Mouse (Mus musculus): ENCODE measurements around the gene Pnpla7. TPM values are rescaled to one million over a fixed set of nuclear protein-coding genes. Genes with fewer than 3 reads are reported as not detected.

Gene Pnpla7
- polyA plus RNA-seq, 1 experiment from 2014 or later = 9.5 TPM

- H3K9me3 ChIP-seq (replicated peaks; ENCODE audit: control insufficient read depth, low read length) = no peaks in the 10 kb centered on the region
- no peaks in the 10 kb centered on the region for H3K27me3 ChIP-seq (ENCODE audit: control insufficient read depth, insufficient read depth, low read length)
- H3K4me1 ChIP-seq (ENCODE audit: control insufficient read depth, insufficient read depth, low read length) = no peaks in the 10 kb centered on the region
- no peak overlapping the region for H3K9ac ChIP-seq (ENCODE audit: low read length)
- no peak overlapping the region for H3K27ac ChIP-seq (ENCODE audit: low read length)
- no peaks in the 10 kb centered on the region for H3K36me3 ChIP-seq (ENCODE audit: control insufficient read depth, insufficient read depth, low read length)
- ATAC-seq (ENCODE audit: insufficient read depth, low FRiP score) = no peak
- H3K4me3 ChIP-seq (replicated peaks; ENCODE audit: low read length) = no peak overlapping the region
- 56% methylated on average over 4 of the region's 4 CpGs for WGBS
- H3K4me2 ChIP-seq (ENCODE audit: low read depth, low read length) = no peak overlapping the region
Observed at GRCm38 (mm10) chr2:25075506-25075905, 99.7 kb downstream of the Pnpla7 start.

- no peak for ATAC-seq (ENCODE audit: insufficient read depth, low FRiP score)
- Histone ChIP-seq H3K27me3 (ENCODE audit: control insufficient read depth, insufficient read depth, low read length) (no peaks in the 10 kb centered on the region), H3K9me3 (replicated peaks; ENCODE audit: control insufficient read depth, low read length) (no peaks in the 10 kb centered on the region), H3K4me2 (ENCODE audit: low read depth, low read length) (no peak overlapping the region), H3K4me3 (replicated peaks; ENCODE audit: low read length) (no peak overlapping the region), H3K4me1 (ENCODE audit: control insufficient read depth, insufficient read depth, low read length) (no peaks in the 10 kb centered on the region), H3K36me3 (ENCODE audit: control insufficient read depth, insufficient read depth, low read length) (no peaks in the 10 kb centered on the region), H3K9ac (ENCODE audit: low read length) (no peak overlapping the region), H3K27ac (ENCODE audit: low read length) (no peak overlapping the region)
- 42% methylated on average over 1 of the region's 1 CpGs for WGBS
Observed at GRCm38 (mm10) chr2:25078967-25079366, 103.1 kb downstream of the Pnpla7 start.

GRCm38 (mm10) chr2:25080076-25080475 lies 104.2 kb downstream of the Pnpla7 start, which contains the start of gene Entpd8:
TSS of gene Entpd8 (plus strand) at chr2:25080304.
- ATAC-seq (ENCODE audit: insufficient read depth, low FRiP score) = peak; percentile 47; the same call in 1 of the 2 replicates
- no peak within 1 kb of the TSS for H3K9ac ChIP-seq (ENCODE audit: low read length)
- no peak within 1 kb of the TSS for H3K4me2 ChIP-seq (ENCODE audit: low read depth, low read length)
- H3K27me3 ChIP-seq (ENCODE audit: control insufficient read depth, insufficient read depth, low read length) = no peaks in the 10 kb centered on the region
- H3K27ac ChIP-seq (ENCODE audit: low read length) = no peak within 1 kb of the TSS
- no peak within 1 kb of the TSS for H3K4me3 ChIP-seq (replicated peaks; ENCODE audit: low read length)
- WGBS = 47% methylated on average over 5 of the region's 5 CpGs
- no peaks in the 10 kb centered on the region for H3K9me3 ChIP-seq (replicated peaks; ENCODE audit: control insufficient read depth, low read length)
- no peaks in the 10 kb centered on the region for H3K4me1 ChIP-seq (ENCODE audit: control insufficient read depth, insufficient read depth, low read length)
- H3K36me3 ChIP-seq (ENCODE audit: control insufficient read depth, insufficient read depth, low read length) = no peaks in the 10 kb centered on the region

- Histone ChIP-seq H3K4me2 (ENCODE audit: low read depth, low read length) (no peak overlapping the region), H3K9me3 (replicated peaks; ENCODE audit: control insufficient read depth, low read length) (no peaks in the 10 kb centered on the region), H3K4me1 (ENCODE audit: control insufficient read depth, insufficient read depth, low read length) (no peaks in the 10 kb centered on the region), H3K9ac (ENCODE audit: low read length) (no peak overlapping the region), H3K27ac (ENCODE audit: low read length) (no peak overlapping the region), H3K27me3 (ENCODE audit: control insufficient read depth, insufficient read depth, low read length) (no peaks in the 10 kb centered on the region), H3K36me3 (ENCODE audit: control insufficient read depth, insufficient read depth, low read length) (no peaks in the 10 kb centered on the region), H3K4me3 (replicated peaks; ENCODE audit: low read length) (no peak overlapping the region)
- WGBS = 69% methylated on average over 4 of the region's 4 CpGs
- peak; percentile 71; the same call in 1 of the 2 replicates for ATAC-seq (ENCODE audit: insufficient read depth, low FRiP score)
Observed at GRCm38 (mm10) chr2:25083697-25084096, 107.9 kb downstream of the Pnpla7 start.

GRCm38 (mm10) chr2:25085571-25085970 lies 109.7 kb downstream of the Pnpla7 start:
- no peaks in the 10 kb centered on the region for H3K9me3 ChIP-seq (replicated peaks; ENCODE audit: control insufficient read depth, low read length)
- WGBS = 90% methylated on average over 5 of the region's 5 CpGs
- H3K4me2 ChIP-seq (ENCODE audit: low read depth, low read length) = no peak overlapping the region
- H3K27me3 ChIP-seq (ENCODE audit: control insufficient read depth, insufficient read depth, low read length) = no peaks in the 10 kb centered on the region
- no peaks in the 10 kb centered on the region for H3K36me3 ChIP-seq (ENCODE audit: control insufficient read depth, insufficient read depth, low read length)
- H3K4me3 ChIP-seq (replicated peaks; ENCODE audit: low read length) = no peak overlapping the region
- H3K27ac ChIP-seq (ENCODE audit: low read length) = no peak overlapping the region
- no peaks in the 10 kb centered on the region for H3K4me1 ChIP-seq (ENCODE audit: control insufficient read depth, insufficient read depth, low read length)
- H3K9ac ChIP-seq (ENCODE audit: low read length) = no peak overlapping the region
- no peak for ATAC-seq (ENCODE audit: insufficient read depth, low FRiP score)

GRCm38 (mm10) chr2:25087842-25088241 lies 112.0 kb downstream of the Pnpla7 start:
- Histone ChIP-seq H3K4me1 (ENCODE audit: control insufficient read depth, insufficient read depth, low read length) (no peaks in the 10 kb centered on the region), H3K9ac (ENCODE audit: low read length) (no peak overlapping the region), H3K36me3 (ENCODE audit: control insufficient read depth, insufficient read depth, low read length) (no peaks in the 10 kb centered on the region), H3K9me3 (replicated peaks; ENCODE audit: control insufficient read depth, low read length) (no peaks in the 10 kb centered on the region), H3K27me3 (ENCODE audit: control insufficient read depth, insufficient read depth, low read length) (no peaks in the 10 kb centered on the region), H3K4me2 (ENCODE audit: low read depth, low read length) (no peak overlapping the region), H3K4me3 (replicated peaks; ENCODE audit: low read length) (no peak overlapping the region), H3K27ac (ENCODE audit: low read length) (no peak overlapping the region)
- WGBS = 88% methylated on average over 2 of the region's 2 CpGs
- no peak for ATAC-seq (ENCODE audit: insufficient read depth, low FRiP score)

- Histone ChIP-seq H3K4me1 (ENCODE audit: control insufficient read depth, insufficient read depth, low read length) (no peaks in the 10 kb centered on the region), H3K36me3 (ENCODE audit: control insufficient read depth, insufficient read depth, low read length) (no peaks in the 10 kb centered on the region), H3K27me3 (ENCODE audit: control insufficient read depth, insufficient read depth, low read length) (no peaks in the 10 kb centered on the region), H3K27ac (ENCODE audit: low read length) (no peak overlapping the region), H3K9ac (ENCODE audit: low read length) (no peak overlapping the region), H3K9me3 (replicated peaks; ENCODE audit: control insufficient read depth, low read length) (no peaks in the 10 kb centered on the region), H3K4me3 (replicated peaks; ENCODE audit: low read length) (no peak overlapping the region), H3K4me2 (ENCODE audit: low read depth, low read length) (no peak overlapping the region)
- no peak for ATAC-seq (ENCODE audit: insufficient read depth, low FRiP score)
- 81% methylated on average over 3 of the region's 3 CpGs for WGBS
Observed at GRCm38 (mm10) chr2:25088636-25089035, 112.8 kb downstream of the Pnpla7 start.

- Histone ChIP-seq H3K27ac (ENCODE audit: low read length) (no peak overlapping the region), H3K4me3 (replicated peaks; ENCODE audit: low read length) (peak overlapping the region; percentile 27), H3K9me3 (replicated peaks; ENCODE audit: control insufficient read depth, low read length) (no peaks in the 10 kb centered on the region), H3K9ac (ENCODE audit: low read length) (peak overlapping the region; percentile 49), H3K36me3 (ENCODE audit: control insufficient read depth, insufficient read depth, low read length) (no peaks in the 10 kb centered on the region), H3K27me3 (ENCODE audit: control insufficient read depth, insufficient read depth, low read length) (no peaks in the 10 kb centered on the region), H3K4me2 (ENCODE audit: low read depth, low read length) (peak overlapping the region; percentile 43), H3K4me1 (ENCODE audit: control insufficient read depth, insufficient read depth, low read length) (0 out of 2 replicates have a peak, but pooled peaks cover 8% of the 10 kb centered on the region)
- peak; percentile 34; the same call in 1 of the 2 replicates for ATAC-seq (ENCODE audit: insufficient read depth, low FRiP score)
- WGBS = 41% methylated on average over 17 of the region's 17 CpGs
Observed at GRCm38 (mm10) chr2:25094785-25095108, 118.9 kb downstream of the Pnpla7 start.

- H3K4me2 ChIP-seq (ENCODE audit: low read depth, low read length) = peak within 1 kb of the TSS; percentile 43
- H3K9me3 ChIP-seq (replicated peaks; ENCODE audit: control insufficient read depth, low read length) = no peaks in the 10 kb centered on the region
- no peak within 1 kb of the TSS for H3K27ac ChIP-seq (ENCODE audit: low read length)
- peak within 1 kb of the TSS; percentile 49 for H3K9ac ChIP-seq (ENCODE audit: low read length)
- H3K27me3 ChIP-seq (ENCODE audit: control insufficient read depth, insufficient read depth, low read length) = no peaks in the 10 kb centered on the region
- WGBS = 34% methylated on average over 28 of the region's 28 CpGs
- H3K36me3 ChIP-seq (ENCODE audit: control insufficient read depth, insufficient read depth, low read length) = no peaks in the 10 kb centered on the region
- peak within 1 kb of the TSS; percentile 27 for H3K4me3 ChIP-seq (replicated peaks; ENCODE audit: low read length)
- peak; percentile 86 for ATAC-seq (ENCODE audit: insufficient read depth, low FRiP score)
- 0 out of 2 replicates have a peak, but pooled peaks cover 8% of the 10 kb centered on the region for H3K4me1 ChIP-seq (ENCODE audit: control insufficient read depth, insufficient read depth, low read length)
Observed at GRCm38 (mm10) chr2:25095109-25095850, 119.4 kb downstream of the Pnpla7 start, which contains the start of gene Noxa1. TSS of gene Noxa1 (minus strand) at chr2:25095149.

All from stomach, embryonic 16.5 days (tissue).